Mouse (Mus musculus) limb, embryonic 13.5 days (tissue): ENCODE measurements around the gene Olfr1436. TPM values are rescaled to one million over a fixed set of nuclear protein-coding genes. Genes with fewer than 3 reads are reported as not detected.
"Not testable (repeated sequence)": the region's sequence is repeated elsewhere in the genome, so short reads cannot be mapped to it uniquely, and the experiment has no call there.

ENCODE experiments used
- ATAC-seq: fragments of 200-750 bp; cut with Nextera tagmentation; 2 replicates; pipeline ENCODE4 v1.8.0; 2017; ENCODE audit warnings: low read depth, moderate number of reproducible peaks, moderate TSS enrichment; ENCODE audit not compliant: low FRiP score
- H3K27ac ChIP-seq: fragments of 300-500 bp; sonication (generic); 2 replicates; pipeline ENCODE4 v1.5.1; 2015; ENCODE audit warnings: inconsistent platforms, mild to moderate bottlenecking, moderate library complexity
- H3K27me3 ChIP-seq: fragments of 300-500 bp; sonication (generic); 2 replicates; pipeline ENCODE4 v1.6.1; 2015; ENCODE audit warnings: mild to moderate bottlenecking, inconsistent platforms
- H3K36me3 ChIP-seq: fragments of 300-500 bp; sonication (generic); 2 replicates; pipeline ENCODE4 v1.6.1; 2015; ENCODE audit warnings: inconsistent platforms, mild to moderate bottlenecking, moderate library complexity
- H3K4me1 ChIP-seq: fragments of 300-500 bp; sonication (generic); 2 replicates; pipeline ENCODE4 v1.6.1; 2015; ENCODE audit warnings: inconsistent platforms
- H3K4me2 ChIP-seq: fragments of 300-500 bp; sonication (generic); replicated peaks from 2 replicates; pipeline ENCODE4 v1.6.1; 2015; ENCODE audit warnings: inconsistent platforms, mild to moderate bottlenecking, moderate library complexity
- H3K4me3 ChIP-seq: fragments of 300-500 bp; sonication (generic); 2 replicates; pipeline ENCODE4 v1.5.1; 2015; ENCODE audit warnings: moderate library complexity, mild to moderate bottlenecking, inconsistent platforms
- H3K9ac ChIP-seq: fragments of 300-500 bp; sonication (generic); 2 replicates; pipeline ENCODE4 v1.6.1; 2015; ENCODE audit warnings: mild to moderate bottlenecking, inconsistent platforms
- H3K9me3 ChIP-seq: fragments of 300-500 bp; sonication (generic); 2 replicates; pipeline ENCODE4 v1.6.1; 2016; ENCODE audit warnings: inconsistent platforms
- WGBS: fragments of 180-500 bp; shearing (Covaris S2); methylation state at CpG from one replicate; pipeline ENCODE4 v1.1.7; 2015; 5-methylcytosine and 5-hydroxymethylcytosine counted together
- polyA plus RNA-seq: library from polyadenylated mRNA; unstranded; fragments of >200 nt; fragmentation: Nextera tagmentation; extraction: Ambion mirVana; gene quantifications from 2 replicates; pipeline ENCODE4 v1.2.1, GENCODE M21; 2015

The Olfr1436 gene
- not detected in 2 replicates for polyA plus RNA-seq

GRCm38 (mm10) chr19:12299030-12299429 is at the start of gene Olfr1436:
Gene Olfr1436 (minus strand): TSS chr19:12299130.
- ATAC-seq, H3K27ac ChIP-seq, H3K36me3 ChIP-seq, H3K9ac ChIP-seq, H3K27me3 ChIP-seq, H3K9me3 ChIP-seq, H3K4me2 ChIP-seq, H3K4me3 ChIP-seq, H3K4me1 ChIP-seq: not testable (repeated sequence)
- 78% methylated on average over 1 of the region's 1 CpGs for WGBS

DNA sequence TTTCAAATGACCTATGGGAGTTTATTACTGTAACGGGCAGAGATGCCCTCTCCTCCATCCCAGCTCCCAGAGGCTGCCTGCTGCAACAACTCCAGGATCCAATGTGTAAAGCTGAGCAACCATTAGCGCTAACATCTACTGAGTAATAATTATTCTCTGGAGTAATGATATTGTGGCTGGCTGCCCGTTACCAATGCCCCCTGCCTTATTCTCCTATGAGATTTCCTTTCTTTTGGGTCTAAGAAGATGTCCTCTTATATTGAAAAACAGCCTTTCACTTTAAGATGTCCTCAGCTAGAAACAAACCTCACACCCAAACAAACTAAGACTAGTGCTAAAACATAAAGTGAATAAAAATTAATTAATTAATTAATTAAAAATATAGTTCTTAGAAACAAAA is 36.9 kb upstream of the Olfr1436 start, which contains the start of gene Olfr1438-ps1:
Gene Olfr1438-ps1 (minus strand): TSS at position 101 of the 400 bp plus-strand sequence.
- Histone ChIP-seq H3K9me3 (no peaks in the 10 kb centered on the region), H3K4me2 (no peak within 1 kb of the TSS), H3K4me3 (no peak within 1 kb of the TSS), H3K4me1 (no peaks in the 10 kb centered on the region), H3K9ac (no peak within 1 kb of the TSS), H3K36me3 (no peaks in the 10 kb centered on the region), H3K27me3 (no peaks in the 10 kb centered on the region), H3K27ac (no peak within 1 kb of the TSS)
- no peak for ATAC-seq
- 81% methylated on average over 3 of the region's 3 CpGs for WGBS

DNA sequence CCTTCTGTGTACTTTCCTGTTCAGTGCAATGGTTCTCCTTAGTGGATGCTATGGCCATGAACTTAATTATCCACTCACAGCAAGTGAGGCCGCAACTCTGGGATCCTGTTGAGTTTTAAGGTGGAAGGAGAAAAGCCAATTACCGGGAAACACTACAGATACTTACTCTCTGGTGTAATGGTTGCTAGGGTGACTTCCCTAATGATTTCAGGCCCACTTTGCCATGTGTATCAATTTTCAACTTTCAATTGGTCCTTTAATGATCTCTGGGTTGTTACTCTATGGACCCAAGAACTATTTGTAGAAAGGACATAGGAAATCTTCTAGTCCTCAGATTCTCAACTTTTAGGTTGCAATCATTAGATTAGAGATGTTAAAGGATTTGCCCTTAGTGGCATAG is 26.1 kb upstream of the Olfr1436 start, which contains the start of gene Olfr1437:
Gene Olfr1437 (minus strand): TSS at position 101 of the 400 bp plus-strand sequence.
- no peaks in the 10 kb centered on the region for H3K4me1 ChIP-seq
- no peak within 1 kb of the TSS for H3K4me3 ChIP-seq
- H3K9ac ChIP-seq: no peak within 1 kb of the TSS
- ATAC-seq: no peak
- 35% methylated on average over 2 of the region's 2 CpGs for WGBS
- no peaks in the 10 kb centered on the region for H3K9me3 ChIP-seq
- H3K27me3 ChIP-seq: no peaks in the 10 kb centered on the region
- no peaks in the 10 kb centered on the region for H3K36me3 ChIP-seq
- H3K27ac ChIP-seq: no peak within 1 kb of the TSS
- H3K4me2 ChIP-seq: no peak within 1 kb of the TSS

- Histone ChIP-seq H3K9me3 (no peaks in the 10 kb centered on the region), H3K4me2 (no peak overlapping the region), H3K9ac (no peak overlapping the region), H3K27ac (no peak overlapping the region), H3K36me3 (no peaks in the 10 kb centered on the region), H3K4me3 (no peak overlapping the region), H3K27me3 (no peaks in the 10 kb centered on the region), H3K4me1 (no peaks in the 10 kb centered on the region)
- no peak for ATAC-seq
Measured at GRCm38 (mm10) chr19:12292979-12293378, 6.0 kb downstream of the Olfr1436 start.

- no peaks in the 10 kb centered on the region for H3K4me1 ChIP-seq
- H3K4me3 ChIP-seq: no peak within 1 kb of the TSS
- H3K4me2 ChIP-seq: no peak within 1 kb of the TSS
- 68% methylated on average over 2 of the region's 2 CpGs for WGBS
- H3K36me3 ChIP-seq: no peaks in the 10 kb centered on the region
- no peaks in the 10 kb centered on the region for H3K9me3 ChIP-seq
- H3K9ac ChIP-seq: no peak within 1 kb of the TSS
- no peaks in the 10 kb centered on the region for H3K27me3 ChIP-seq
- no peak for ATAC-seq
- H3K27ac ChIP-seq: no peak within 1 kb of the TSS
Measured at GRCm38 (mm10) chr19:12279554-12279953, 19.4 kb downstream of the Olfr1436 start, which contains the start of gene Olfr1434. Gene Olfr1434 (plus strand): TSS chr19:12279854.

DNA sequence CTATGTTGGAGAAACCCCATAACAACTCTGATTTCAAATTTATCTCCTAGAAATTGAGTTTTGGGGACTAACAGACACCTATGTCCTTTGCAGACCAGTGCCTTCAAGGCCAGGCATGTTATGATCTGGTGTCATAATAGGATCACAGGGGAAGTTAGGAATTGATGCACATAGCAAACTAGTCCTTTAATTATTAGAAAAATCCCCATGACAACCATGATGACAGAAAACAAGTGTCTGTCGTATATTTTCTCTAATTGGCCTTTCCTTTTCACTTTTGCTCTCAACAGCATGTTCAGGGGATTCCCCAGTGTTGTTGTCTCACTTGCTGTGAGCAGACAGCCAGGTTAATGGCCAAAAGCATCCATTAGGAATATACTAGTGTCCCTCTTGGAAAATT is 38.2 kb downstream of the Olfr1436 start, which contains the start of gene Olfr235:
Gene Olfr235 (plus strand): TSS at position 301 of the 400 bp plus-strand sequence.
- WGBS: 56% methylated on average over 1 of the region's 1 CpGs
- no peak within 1 kb of the TSS for H3K9ac ChIP-seq
- H3K4me2 ChIP-seq: no peak within 1 kb of the TSS
- no peak within 1 kb of the TSS for H3K4me3 ChIP-seq
- H3K27ac ChIP-seq: no peak within 1 kb of the TSS
- no peaks in the 10 kb centered on the region for H3K27me3 ChIP-seq
- ATAC-seq: no peak
- no peaks in the 10 kb centered on the region for H3K9me3 ChIP-seq
- no peaks in the 10 kb centered on the region for H3K36me3 ChIP-seq
- no peaks in the 10 kb centered on the region for H3K4me1 ChIP-seq

Other genes starting within 250 kb of the Olfr1436 start
- not detected in 2 replicates for gene Olfr1424, start 236.4 kb downstream of the Olfr1436 start, polyA plus RNA-seq
- gene Olfr1425, start 221.4 kb downstream of the Olfr1436 start, polyA plus RNA-seq: not detected in 2 replicates
- not detected in 2 replicates for gene Olfr1426, start 207.1 kb downstream of the Olfr1436 start, polyA plus RNA-seq
- not detected in 2 replicates for gene Olfr1427, start 195.8 kb downstream of the Olfr1436 start, polyA plus RNA-seq
- not detected in 2 replicates for gene Olfr1428, start 183.2 kb downstream of the Olfr1436 start, polyA plus RNA-seq
- not detected in 2 replicates for gene Olfr76, start 175.9 kb downstream of the Olfr1436 start, polyA plus RNA-seq
- not detected in 2 replicates for gene Olfr1555-ps1, start 129.0 kb downstream of the Olfr1436 start, polyA plus RNA-seq
- not detected in 2 replicates for gene Olfr1431, start 98.5 kb downstream of the Olfr1436 start, polyA plus RNA-seq
- gene Olfr1432, start 66.5 kb downstream of the Olfr1436 start, polyA plus RNA-seq: not detected in 2 replicates
- not detected in 2 replicates for gene Olfr262, start 57.5 kb downstream of the Olfr1436 start, polyA plus RNA-seq
- not detected in 2 replicates for gene Olfr235, start 38.1 kb downstream of the Olfr1436 start, polyA plus RNA-seq
- gene Olfr1434, start 19.3 kb downstream of the Olfr1436 start, polyA plus RNA-seq: not detected in 2 replicates
- gene Olfr1437, start 26.0 kb upstream of the Olfr1436 start, polyA plus RNA-seq: not detected in 2 replicates
- gene Olfr1438-ps1, start 36.8 kb upstream of the Olfr1436 start, polyA plus RNA-seq: not detected in 2 replicates
- not detected in 2 replicates for gene Olfr1440, start 88.1 kb upstream of the Olfr1436 start, polyA plus RNA-seq
- gene Olfr1441, start 118.3 kb upstream of the Olfr1436 start, polyA plus RNA-seq: not detected in 2 replicates
- not detected in 2 replicates for gene Pfpl, start 128.8 kb upstream of the Olfr1436 start, polyA plus RNA-seq
- 0.50 TPM in 2 replicates for gene Mpeg1, start 161.6 kb upstream of the Olfr1436 start, polyA plus RNA-seq
- 5.2 and 5.8 TPM in 2 replicates for gene Dtx4, start 202.3 kb upstream of the Olfr1436 start, polyA plus RNA-seq
- 17.5 and 19.3 TPM in 2 replicates for gene Fam111a, start 246.6 kb upstream of the Olfr1436 start, polyA plus RNA-seq